Comparison of ENCODE assay signal across 17 mouse cellular contexts in the genomic region with DNA sequence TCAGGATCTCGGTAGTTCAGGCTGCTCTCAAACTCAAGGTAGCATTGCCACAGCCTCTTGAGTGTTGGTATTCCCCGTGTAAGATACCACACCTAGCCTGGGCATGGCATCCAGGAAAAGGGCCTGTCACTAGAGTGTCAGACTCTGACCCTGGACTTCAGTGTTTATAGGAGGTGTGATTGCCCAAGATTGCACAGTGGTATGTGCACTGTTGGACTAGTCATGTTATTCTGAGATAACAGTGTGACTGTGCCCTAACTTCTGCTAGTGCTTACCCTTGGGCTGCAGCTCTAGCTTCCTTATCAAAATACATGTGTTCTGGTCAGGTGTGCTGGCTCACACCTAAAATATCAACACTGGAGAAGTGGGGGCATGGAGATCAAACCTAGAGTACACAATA. TPM values are rescaled to one million over a fixed set of nuclear protein-coding genes. Genes with fewer than 3 reads are reported as not detected.
DNase-seq lines count a peak whose midpoint lies in the region; TF ChIP-seq lines count a peak whose summit lies in the region.
"Had no signal": no experiment of that assay in that cellular context is flagged by ENCODE, and none has a peak within 500 bp of the region (broad histone marks: within the 10 kb centered on the region; RNA-seq: fewer than 3 reads in every experiment).

No protein-coding gene starts in this region.

- no peak for TF ChIP-seq CTCF in gastrocnemius, adult 2 months (IDR thresholded peaks at IDR 0.05)
- TF ChIP-seq CTCF in cerebellum, adult 2 months (IDR thresholded peaks at IDR 0.05; ENCODE audit: borderline replicate concordance, insufficient read depth, low read depth, low read length): no peak

- H3K4me1 ChIP-seq in cerebellum, adult 2 months (ENCODE audit: control insufficient read depth, insufficient read depth, low read length): peaks cover 12% of the 10 kb centered on the region

- no peak for DNase-seq in gastrocnemius, adult 2 months
- no peak for DNase-seq in gastrocnemius, postnatal 4 days (ENCODE audit: low spot score in 2 of 2)
- DNase-seq in lung, postnatal 25 days (ENCODE audit: low spot score): peak; percentile 60
- DNase-seq in lung, postnatal 14 days: no peak
- peak; percentile 67 for DNase-seq in lung, postnatal 36 days
- DNase-seq in left cerebral cortex, adult 9 months (ENCODE audit: low spot score in 2 of 2): no peak
- DNase-seq in testis, postnatal 14 days (ENCODE audit: low spot score): no peak
- no peak for DNase-seq in cerebellum, adult 2 months
- DNase-seq: adrenal gland, adult 8-10 months; cerebellum, postnatal 14 days; kidney, adult 2 months; kidney, postnatal 4 days; midbrain, embryonic 14.5 days; thymus, postnatal 25 days had no signal

- H3K4me3 ChIP-seq in gastrocnemius, adult 2 months: no peak overlapping the region
- no peak overlapping the region for H3K4me3 ChIP-seq in cerebellum, adult 2 months (replicated peaks; ENCODE audit: insufficient read depth, low read depth, low read length)
- H3K4me3 ChIP-seq: erythroblast, embryonic 14.5 days; hindbrain, embryonic 13.5 days; limb, embryonic 15.5 days had no signal

- H3K27ac ChIP-seq in gastrocnemius, adult 2 months: peak overlapping the region; percentile 96
- H3K27ac ChIP-seq in cerebellum, adult 2 months (ENCODE audit: insufficient read depth, low read length): no peak overlapping the region; the same call in 1 of the 2 replicates
- H3K27ac ChIP-seq: hindbrain, embryonic 13.5 days; limb, embryonic 15.5 days had no signal

- 97% methylated on average over 2 of the region's 2 CpGs for WGBS in cerebellum, adult 2 months

- no peaks in the 10 kb centered on the region for H3K27me3 ChIP-seq in cerebellum, adult 2 months (ENCODE audit: control insufficient read depth, insufficient read depth, low read length)
- H3K27me3 ChIP-seq: hindbrain, embryonic 13.5 days; limb, embryonic 15.5 days had no signal

- no peak for TF ChIP-seq POLR2A in cerebellum, adult 2 months (IDR thresholded peaks at IDR 0.05; ENCODE audit: borderline replicate concordance, insufficient read depth, low read length)

- intact Hi-C loops in gastrocnemius, adult 2 months (cut with DNase I): loop anchor here (2.0 kb wide), 1 partner anchor 21 kb away; no protein-coding TSS in a partner anchor

RNA-seq across cellular contexts. Expression of a gene that starts 8.7 kb away (rescaled TPM):
- 1 to 10 TPM; 5.0 to 6.4 TPM for total RNA-seq in gastrocnemius, adult 2 months (2021)
- total RNA-seq in gastrocnemius, postnatal 4 days (2021): 10 to 100 TPM; 26.0 to 31.0 TPM
- 15.1 and 16.9 TPM in 2 replicates for polyA plus RNA-seq in cerebellum, adult 2 months (2012; rRNA removed)

RNA-seq across cellular contexts. Expression of a gene that starts 8.8 kb away (rescaled TPM):
- 10 to 100 TPM; 43.3 to 49.0 TPM for total RNA-seq in gastrocnemius, adult 2 months (2021)
- total RNA-seq in gastrocnemius, postnatal 4 days (2021): 10 to 100 TPM; 48.1 to 49.1 TPM
- polyA plus RNA-seq in cerebellum, adult 2 months (2012; rRNA removed): 207 and 224 TPM in 2 replicates

Comparison
In these comparisons a context has a peak if more than half of its experiments do, and no peak if none do; other contexts are left out.
1. DNase-seq: peak in lung, postnatal 25 days (single experiment) and lung, postnatal 36 days (single experiment); none in gastrocnemius, adult 2 months (single experiment), gastrocnemius, postnatal 4 days (0 of 2), lung, postnatal 14 days (single experiment), left cerebral cortex, adult 9 months (0 of 2), testis, postnatal 14 days (single experiment) and cerebellum, adult 2 months (0 of 2).